Mouse (Mus musculus) brain, embryonic 14.5 days (tissue): ENCODE results near the gene Cdkn2d.

Experiments used
- CTCF ChIP-seq: fragments of 200-500 bp; IDR thresholded peaks from 2 replicates; pipeline ENCODE4 v1.5.1; 2012; ENCODE audit warnings: inconsistent platforms, mild to moderate bottlenecking, moderate library complexity, borderline replicate concordance; ENCODE audit not compliant: insufficient read depth, insufficient read length; ENCODE audit errors: extremely low read depth
- POLR2A ChIP-seq: fragments of 200-500 bp; IDR thresholded peaks from 2 replicates; pipeline ENCODE4 v1.6.1; 2012; ENCODE audit warnings: mild to moderate bottlenecking, inconsistent platforms, borderline replicate concordance; ENCODE audit not compliant: poor library complexity, insufficient read depth, insufficient read length, severe bottlenecking; ENCODE audit errors: extremely low read depth

- TF ChIP-seq CTCF (no peak), POLR2A (no peak)
Observed at GRCm38 (mm10) chr9:21321513-21321835, 30.3 kb upstream of the Cdkn2d start.
